Mouse (Mus musculus) embryonic fibroblast, embryonic 13.5 days (primary cell): ENCODE measurements around the gene Cryzl1.

Experiments used
- CTCF ChIP-seq: IDR thresholded peaks from 2 replicates; pipeline ENCODE4 v1.5.1; 2011; ENCODE audit warnings: mild to moderate bottlenecking, control low read depth, low read length, moderate library complexity, borderline replicate concordance; ENCODE audit not compliant: insufficient read depth
- POLR2A ChIP-seq: IDR thresholded peaks from 2 replicates; pipeline ENCODE4 v1.6.1; 2011; ENCODE audit warnings: low read depth, mild to moderate bottlenecking, control low read depth, low read length, moderate library complexity

DNA sequence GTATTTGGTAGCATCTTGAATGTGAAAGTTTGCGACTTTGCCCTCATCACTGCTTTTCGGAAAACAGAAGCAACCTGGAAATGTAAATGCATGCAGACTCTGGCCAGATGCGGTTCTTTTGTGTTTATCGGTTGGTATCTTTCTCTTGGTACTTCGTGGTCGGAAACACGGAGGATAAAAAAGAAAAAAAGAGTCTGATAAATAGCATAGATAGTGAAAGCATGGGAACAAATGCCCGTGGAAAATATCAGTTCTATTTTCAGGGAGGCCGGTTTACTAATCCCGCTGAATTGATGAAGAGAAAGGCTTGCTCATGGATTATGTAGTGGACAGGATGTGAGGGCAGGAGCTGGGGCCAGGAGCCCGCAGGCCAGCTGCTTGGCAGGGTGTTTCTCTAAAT, 1.7 kb upstream of the Cryzl1 start:
- TF ChIP-seq CTCF, result no peak
- no peak for TF ChIP-seq POLR2A
